Mouse (Mus musculus) fat pad, adult 2 months (tissue): ENCODE data around the gene Tlk2.

Experiments used
- DNase-seq: peaks from one replicate; pipeline ENCODE4 v3.0.0-alpha.2; 2011; ENCODE audit warnings: low read depth, low spot score; ENCODE audit errors: extremely low read depth

Gene Tlk2

DNA sequence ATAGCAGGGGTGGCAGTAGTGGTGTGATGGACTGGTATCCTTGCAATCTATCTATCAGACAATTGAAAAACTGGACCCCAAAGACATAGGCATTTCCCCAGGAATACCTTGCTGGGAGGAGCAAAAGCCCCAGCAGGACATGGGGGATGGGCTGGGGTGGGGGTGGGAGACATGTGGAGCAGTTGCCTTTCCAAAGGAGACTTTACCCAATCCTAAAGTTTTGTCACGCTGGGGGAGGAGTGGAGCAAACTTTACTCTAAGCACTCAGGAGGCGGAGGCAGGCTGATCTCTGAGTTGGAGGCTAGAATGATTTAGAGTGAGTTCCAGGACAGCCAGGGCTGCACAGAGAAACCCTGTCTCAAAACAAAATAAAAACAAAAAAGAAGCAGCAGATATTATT, 17.2 kb upstream of the Tlk2 start:
- no peak for DNase-seq

- DNase-seq = no peak
These were observed 13.8 kb upstream of the Tlk2 start for GRCm38 (mm10) chr11:105164516-105165510.

DNA sequence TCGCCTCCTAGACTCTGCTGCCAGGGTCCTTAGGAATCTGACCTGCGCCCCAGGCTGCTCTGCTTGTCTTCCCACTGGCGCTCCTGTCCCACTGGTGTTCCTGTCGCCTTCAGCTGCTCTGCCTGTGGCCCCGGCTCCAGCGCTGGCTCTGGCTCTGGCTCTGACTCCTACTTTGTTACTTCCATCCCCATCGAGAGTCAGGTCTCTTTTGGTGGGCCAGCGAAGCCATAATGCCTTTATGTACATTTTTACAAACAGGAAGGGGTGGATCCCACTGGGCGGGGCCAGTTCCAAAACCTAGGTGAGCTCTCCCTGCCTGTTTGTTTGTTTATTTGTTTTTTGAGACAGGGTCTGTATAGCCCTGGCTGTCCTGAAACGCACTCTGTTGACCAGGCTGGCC, 11.8 kb upstream of the Tlk2 start:
- no peak for DNase-seq

DNA sequence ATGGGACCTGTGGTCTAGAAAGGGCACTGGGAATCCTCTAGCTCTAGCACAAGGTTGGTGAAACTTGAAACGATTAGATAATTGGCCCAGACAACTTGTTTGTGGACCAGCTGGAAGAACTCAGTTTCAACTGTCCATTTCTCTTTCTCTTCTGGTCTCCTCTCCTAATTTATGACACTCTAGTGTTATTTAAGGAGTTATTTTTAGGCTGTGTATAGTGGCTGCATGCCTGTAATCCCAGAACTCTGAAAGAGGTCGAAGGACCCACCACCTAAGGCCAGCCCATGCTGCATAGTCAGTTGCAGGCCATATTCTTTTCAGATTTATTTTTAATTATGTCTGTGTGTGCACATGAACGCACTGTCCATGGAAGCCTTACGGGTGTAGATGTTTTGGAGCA, 916 bp downstream of the Tlk2 start:
- no peak for DNase-seq

DNA sequence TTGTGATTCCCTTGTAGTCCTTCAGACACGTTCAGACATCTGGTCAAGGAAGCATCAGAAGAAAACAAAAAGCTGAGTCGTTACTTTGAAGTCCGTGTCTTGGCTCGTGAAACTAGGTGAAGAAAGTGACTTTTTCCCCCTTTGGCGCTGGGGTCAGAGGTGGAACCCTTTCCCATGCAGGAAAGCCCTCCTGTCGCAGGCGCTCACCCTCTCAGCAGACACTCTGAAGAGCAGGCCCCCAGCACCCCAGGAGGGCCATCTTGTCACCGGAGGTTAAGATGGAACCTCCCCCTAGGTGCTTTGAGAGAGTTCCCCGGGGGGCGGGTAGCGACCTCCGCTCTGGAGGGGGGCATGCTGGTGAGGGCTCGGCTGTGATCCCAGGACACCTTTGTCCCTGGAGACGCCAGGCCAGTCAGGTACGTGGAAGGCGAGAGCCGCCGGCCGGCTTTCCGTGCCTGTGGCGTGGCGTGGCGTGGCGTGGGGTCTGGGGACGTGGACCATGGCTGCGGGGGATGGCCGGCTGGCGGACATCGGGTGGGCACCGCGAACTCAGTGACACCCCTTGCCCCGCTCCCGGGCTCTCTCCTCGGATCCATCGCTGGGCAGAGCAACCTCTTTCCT, 2.0 kb downstream of the Tlk2 start:
- no peak for DNase-seq

DNA sequence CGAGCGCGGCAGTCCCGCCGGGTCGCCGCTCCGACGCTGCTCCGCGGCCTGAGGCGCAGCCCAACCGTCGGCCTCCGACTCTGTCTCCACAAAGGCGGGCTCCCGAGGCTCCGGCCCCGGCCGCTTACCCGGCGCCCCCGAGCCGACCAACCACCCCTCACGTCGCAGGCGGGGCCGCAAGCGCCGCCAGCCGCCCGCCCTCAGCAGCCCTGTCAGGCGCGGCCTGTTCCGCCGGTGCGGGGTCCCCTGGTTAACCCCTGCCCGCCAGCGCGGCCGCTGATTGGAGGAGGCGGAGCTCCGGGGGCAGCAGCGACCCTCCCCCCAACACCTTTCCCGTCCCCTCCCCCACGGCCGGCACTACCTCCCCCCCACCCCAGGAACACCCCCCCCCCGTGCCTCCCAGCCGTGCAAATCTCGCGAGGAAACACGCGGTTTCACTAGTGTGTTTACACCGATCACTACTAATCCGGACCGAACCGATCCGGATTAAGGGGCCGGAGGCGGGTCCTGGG, 2.6 kb downstream of the Tlk2 start:
- DNase-seq = no peak

GRCm38 (mm10) chr11:105181689-105182460, 3.3 kb downstream of the Tlk2 start:
- DNase-seq = no peak

DNA sequence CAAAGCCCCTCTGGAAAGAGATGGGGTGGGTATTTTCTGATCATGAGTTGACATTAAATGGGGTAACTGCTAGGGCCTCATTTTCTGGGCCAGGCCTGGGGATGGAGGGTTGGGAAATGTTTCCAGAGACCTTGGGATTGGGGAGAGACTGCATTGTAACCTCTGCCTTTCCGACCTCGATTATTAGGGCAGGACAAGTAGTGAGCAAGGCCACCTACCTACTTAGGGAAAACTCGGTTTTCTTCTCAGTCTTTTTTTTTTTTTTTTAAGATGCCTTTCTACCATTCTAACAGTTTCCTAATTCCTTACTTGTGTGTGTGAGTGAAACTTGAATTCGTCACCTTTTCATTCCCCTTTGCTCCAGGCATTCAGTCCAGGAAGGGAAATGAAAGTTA, 3.9 kb downstream of the Tlk2 start:
- DNase-seq = no peak

GRCm38 (mm10) chr11:105184678-105185077, 6.1 kb downstream of the Tlk2 start:
- no peak for DNase-seq

GRCm38 (mm10) chr11:105192186-105192585, 13.6 kb downstream of the Tlk2 start:
- DNase-seq = no peak

DNA sequence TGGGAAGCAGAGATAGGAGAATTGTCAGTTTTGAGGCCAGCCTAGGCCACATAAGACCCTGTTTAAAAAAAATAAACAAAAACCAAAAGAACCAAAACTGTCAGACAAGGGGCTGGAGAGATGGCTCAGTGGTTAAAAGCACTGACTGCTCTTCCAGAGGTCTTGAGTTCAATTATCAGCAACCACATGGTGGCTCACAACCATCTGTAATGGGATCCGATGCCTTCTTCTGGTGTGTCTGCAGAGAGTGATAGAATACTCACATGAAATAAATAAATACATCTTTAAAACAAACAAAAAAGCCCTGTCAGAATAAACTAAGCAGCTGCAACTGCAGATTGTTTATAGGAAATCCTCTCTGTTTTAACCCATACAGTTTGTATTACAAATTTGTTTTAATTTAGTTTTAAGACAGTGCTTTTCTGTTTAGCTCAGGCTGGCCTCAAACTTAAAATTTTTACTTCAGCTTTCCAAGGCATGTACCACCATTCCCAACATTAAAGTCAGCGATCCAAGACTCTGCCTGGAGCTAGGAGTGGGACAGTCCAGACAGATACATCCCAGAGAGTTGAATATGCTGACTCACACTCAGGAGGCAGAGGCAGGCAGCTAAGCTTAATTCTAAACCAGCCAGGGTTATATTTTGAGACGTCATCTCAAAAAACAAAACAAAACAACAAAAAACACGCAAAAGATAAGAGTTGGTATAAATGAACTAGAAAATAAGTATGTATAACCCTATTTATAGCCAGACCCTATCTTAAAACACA, 18.5 kb downstream of the Tlk2 start:
- no peak for DNase-seq

DNA sequence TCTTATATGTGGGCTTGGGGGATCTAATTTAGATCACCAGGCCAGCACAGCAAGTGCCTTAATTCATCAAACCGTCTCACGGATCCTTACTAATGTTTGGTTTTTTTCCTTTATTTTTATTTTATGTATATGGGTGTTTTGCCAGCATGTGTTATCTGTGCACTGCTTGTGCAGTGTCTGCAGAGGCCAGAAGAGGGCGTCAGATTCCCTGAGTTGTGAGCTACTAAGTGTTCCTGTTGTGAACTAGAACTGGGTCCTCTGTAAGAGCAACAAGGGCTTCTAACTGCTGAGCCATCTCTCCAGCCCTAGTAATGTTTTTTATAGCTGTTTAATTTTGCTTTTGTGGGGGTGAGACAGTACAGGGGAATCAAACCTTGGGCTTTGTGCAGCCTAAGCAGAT, 23.8 kb downstream of the Tlk2 start:
- no peak for DNase-seq

DNA sequence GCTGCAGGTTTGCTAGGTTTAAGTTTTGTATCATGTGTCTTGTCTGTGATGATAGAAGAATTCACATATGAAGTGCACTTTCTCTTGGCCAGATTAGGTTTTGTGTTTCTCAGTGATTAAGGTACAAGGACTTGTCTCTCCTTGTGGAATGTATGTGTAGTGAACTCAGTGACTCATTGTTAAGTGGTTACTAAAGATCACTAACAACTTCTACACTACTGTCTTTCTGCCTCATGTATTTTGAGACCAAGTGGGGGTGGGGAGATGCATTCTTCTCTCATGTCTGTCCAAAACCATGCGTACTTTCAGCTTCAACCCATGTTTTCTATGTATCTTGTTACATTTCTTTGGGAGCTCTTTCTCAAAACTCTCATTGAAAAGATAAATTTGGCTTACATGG, 31.4 kb downstream of the Tlk2 start:
- DNase-seq = no peak

GRCm38 (mm10) chr11:105214257-105214656, 35.6 kb downstream of the Tlk2 start:
- no peak for DNase-seq

GRCm38 (mm10) chr11:105217771-105218170, 39.2 kb downstream of the Tlk2 start:
- peak; percentile 93 for DNase-seq

DNA sequence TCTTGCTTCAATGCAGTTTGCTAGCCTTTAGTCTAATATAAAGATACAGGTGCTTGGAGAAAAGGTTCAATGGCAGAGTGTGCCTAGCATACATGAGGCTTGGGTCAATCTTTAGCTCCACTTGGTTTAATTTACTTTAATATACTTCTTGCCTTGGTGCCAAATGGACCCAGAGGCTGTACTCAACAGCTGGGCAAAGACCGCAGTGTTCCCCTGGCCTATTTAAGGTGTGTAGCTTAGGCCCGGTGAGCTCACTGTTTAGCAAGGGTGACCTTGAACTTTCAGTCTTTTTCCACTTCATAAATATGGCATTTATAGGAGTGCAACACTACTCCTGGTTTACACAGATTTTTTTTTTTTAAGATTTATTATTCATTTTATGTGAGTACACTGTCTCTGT, 55.9 kb downstream of the Tlk2 start:
- DNase-seq = no peak

GRCm38 (mm10) chr11:105240991-105241390, 62.4 kb downstream of the Tlk2 start:
- no peak for DNase-seq

DNA sequence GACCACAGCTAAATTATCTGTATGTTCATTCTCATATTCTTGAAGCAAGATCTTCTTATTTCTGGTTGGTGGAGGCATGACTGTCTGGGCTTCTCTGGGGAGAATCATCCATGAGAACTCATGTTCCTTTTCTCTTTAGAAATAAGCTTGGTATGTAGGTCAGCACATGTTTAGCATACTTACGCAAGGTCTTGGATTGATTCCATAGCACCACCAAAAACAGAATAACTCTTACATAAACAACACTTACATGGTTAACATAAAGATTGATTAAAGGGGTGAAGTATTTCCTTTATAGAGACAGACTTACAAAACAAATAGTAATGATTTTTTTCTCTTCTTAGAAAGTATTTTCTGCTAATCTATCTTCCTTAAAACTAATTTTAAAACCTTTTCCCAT, 67.8 kb downstream of the Tlk2 start:
- DNase-seq = no peak

DNA sequence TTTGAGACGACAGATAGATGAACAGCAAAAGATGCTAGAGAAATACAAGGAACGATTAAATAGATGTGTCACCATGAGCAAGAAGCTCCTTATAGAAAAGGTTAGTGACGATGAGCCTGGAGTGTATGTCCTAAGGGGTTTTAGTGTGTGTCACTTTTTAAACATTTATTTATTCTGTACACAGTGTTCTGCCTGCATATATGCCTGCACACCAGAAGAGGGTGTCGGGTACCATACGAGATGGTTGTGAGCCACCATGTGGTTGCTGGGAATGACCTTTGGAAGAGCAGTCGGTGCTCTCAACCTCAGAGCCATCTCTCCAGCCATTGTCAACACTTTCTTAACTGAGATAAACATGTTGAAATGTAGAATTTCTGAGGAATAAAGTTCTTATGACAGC, 68.2 kb downstream of the Tlk2 start:
- no peak for DNase-seq

- DNase-seq = no peak
These were observed 68.7 kb downstream of the Tlk2 start for GRCm38 (mm10) chr11:105247321-105247720.

- DNase-seq = no peak
These were observed 81.1 kb downstream of the Tlk2 start for GRCm38 (mm10) chr11:105259733-105260132.
